Mouse (Mus musculus) activated CD4-positive, CD25-positive, alpha-beta regulatory T cell (primary cell): Measurements from ENCODE around the gene Ifit1. TPM values are rescaled to one million over a fixed set of nuclear protein-coding genes. Genes with fewer than 3 reads are reported as not detected.

Experiments used
- polyA plus RNA-seq, 2 experiments: library from polyadenylated mRNA; unstranded; fragments of 100-300 nt; shearing (Covaris generic); gene quantifications; one replicate each; pipeline ENCODE4 v1.2.1; 2017

Ifit1 gene
- polyA plus RNA-seq, result 10 to 100 TPM; 47.1 to 56.2 TPM

DNA sequence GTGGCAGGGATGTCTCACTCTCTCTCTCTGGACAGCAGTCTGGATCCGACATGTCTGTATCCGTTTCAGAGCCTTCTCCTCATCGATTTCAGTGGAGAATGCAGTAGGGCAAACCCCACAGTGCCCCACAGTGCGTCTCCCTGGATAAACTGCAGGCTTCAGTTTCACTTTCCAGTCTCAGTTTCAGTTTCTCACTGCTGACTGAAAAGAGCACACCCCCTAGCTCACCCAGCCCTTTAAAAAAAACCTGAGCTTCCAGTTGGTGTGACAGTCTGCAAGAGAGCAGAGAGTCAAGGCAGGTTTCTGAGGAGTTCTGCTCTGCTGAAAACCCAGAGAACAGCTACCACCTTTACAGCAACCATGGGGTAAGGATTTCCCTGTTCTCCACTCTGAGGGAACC, at the start of gene Ifit1, which contains the start of gene Ifit1bl2:
TSS of gene Ifit1 (plus strand) at position 249 of the 400 bp plus-strand sequence.
TSS of gene Ifit1bl2 (minus strand) at position 121 of the 400 bp plus-strand sequence.

DNA sequence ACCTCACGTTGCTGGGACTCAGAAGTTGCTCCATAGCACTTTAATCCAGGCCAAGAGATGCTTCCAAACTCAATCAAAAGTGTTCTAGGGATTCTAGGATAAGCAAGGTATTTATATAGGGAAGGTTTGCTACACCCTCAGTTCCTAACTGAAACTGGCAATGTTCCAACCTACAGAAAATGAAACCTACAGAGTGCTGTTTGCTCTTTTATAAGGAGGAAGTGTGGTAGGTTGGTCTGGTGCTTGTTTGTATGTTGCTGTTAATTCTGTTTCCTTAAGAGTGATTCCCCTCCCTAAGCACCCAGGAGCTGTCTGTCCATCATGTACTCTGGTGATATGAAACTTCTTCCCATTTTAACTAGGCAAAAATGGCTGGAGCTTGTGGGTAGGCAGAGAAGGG, 38.8 kb upstream of the Ifit1 start, which contains the start of gene Ifit1bl1:
TSS of gene Ifit1bl1 (minus strand) at position 69 of the 400 bp plus-strand sequence.

DNA sequence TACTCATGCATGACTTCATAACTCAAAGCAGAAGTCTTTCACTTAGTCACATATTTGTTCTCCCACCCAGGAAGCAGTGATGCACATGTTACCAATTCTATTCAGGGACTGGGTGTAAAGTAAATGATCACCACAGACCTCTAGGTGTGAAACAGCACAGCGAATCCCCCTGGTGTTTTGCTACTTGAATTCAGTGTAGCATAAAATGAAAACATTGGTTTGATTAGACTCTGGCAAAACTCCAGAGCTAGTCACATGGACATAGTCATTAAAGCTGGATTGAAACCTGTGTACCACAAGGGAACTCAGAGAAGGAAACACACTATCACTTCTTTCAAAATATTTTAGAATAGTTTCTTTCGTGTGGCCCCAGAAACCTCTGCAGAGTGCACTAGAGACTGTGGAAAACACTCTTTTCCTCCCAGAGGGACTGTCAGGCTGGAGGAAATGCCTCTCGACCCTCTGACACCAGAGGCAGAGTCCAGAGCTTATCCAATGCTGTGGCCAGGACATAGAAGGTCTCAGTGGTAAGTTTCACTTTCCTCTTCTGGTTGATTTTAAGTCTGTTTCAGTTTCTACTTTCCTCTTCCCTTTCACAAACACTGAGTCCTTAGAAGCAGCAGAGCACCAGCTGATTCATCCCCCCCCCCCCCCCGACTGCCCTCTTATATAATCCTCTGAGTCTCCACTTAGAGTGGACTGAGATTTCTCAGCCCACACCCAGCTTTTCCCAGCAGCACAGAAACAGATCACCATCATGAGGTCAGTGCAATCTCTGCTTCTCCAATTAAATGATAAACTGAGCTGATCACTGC, 33.2 kb upstream of the Ifit1 start, which contains the start of gene Ifit3b:
TSS of gene Ifit3b (plus strand) at position 734 of the 815 bp plus-strand sequence.

Other genes starting within 250 kb of the Ifit1 start
- gene Ch25h, start 165.7 kb upstream of the Ifit1 start, polyA plus RNA-seq, result not detected
- 10 to 100 TPM; 67.1 to 72.4 TPM for gene Lipa, start 113.4 kb upstream of the Ifit1 start, polyA plus RNA-seq
- 10 to 100 TPM; 29.4 to 30.1 TPM for gene Ifit2, start 90.2 kb upstream of the Ifit1 start, polyA plus RNA-seq
- 10 to 100 TPM; 45.3 to 54.8 TPM for gene Ifit3, start 57.3 kb upstream of the Ifit1 start, polyA plus RNA-seq
- 100 to 1,000 TPM in 1 of 2 experiments, 10 to 100 TPM in 1; 70.8 to 124 TPM for gene Ifit1bl1, start 38.9 kb upstream of the Ifit1 start, polyA plus RNA-seq
- 10 to 100 TPM in 1 of 2 experiments, 1 to 10 TPM in 1; 6.2 to 13.9 TPM for gene Ifit3b, start 32.9 kb upstream of the Ifit1 start, polyA plus RNA-seq
- gene Ifit1bl2, start 128 bp upstream of the Ifit1 start, polyA plus RNA-seq, result 1 to 10 TPM; 1.0 to 1.9 TPM
- not detected for gene Slc16a12, start 106.4 kb downstream of the Ifit1 start, polyA plus RNA-seq
- gene Pank1, start 238.6 kb downstream of the Ifit1 start, polyA plus RNA-seq, result 1 to 10 TPM in 1 of 2 experiments, under 1 TPM in 1; 0.97 to 1.6 TPM